Mouse (Mus musculus) megakaryocyte, embryonic 14.5 days (primary cell): ENCODE data around the gene Nktr.

Source experiments
- FLI1 ChIP-seq: IDR thresholded peaks from 2 replicates; pipeline ENCODE4 v1.6.1; 2012; ENCODE audit warnings: low read length, inconsistent platforms, mixed read lengths
- GATA1 ChIP-seq: IDR thresholded peaks from 3 replicates; pipeline ENCODE4 v1.6.1; 2012; ENCODE audit warnings: mixed read lengths, low read length, inconsistent platforms, borderline replicate concordance

DNA sequence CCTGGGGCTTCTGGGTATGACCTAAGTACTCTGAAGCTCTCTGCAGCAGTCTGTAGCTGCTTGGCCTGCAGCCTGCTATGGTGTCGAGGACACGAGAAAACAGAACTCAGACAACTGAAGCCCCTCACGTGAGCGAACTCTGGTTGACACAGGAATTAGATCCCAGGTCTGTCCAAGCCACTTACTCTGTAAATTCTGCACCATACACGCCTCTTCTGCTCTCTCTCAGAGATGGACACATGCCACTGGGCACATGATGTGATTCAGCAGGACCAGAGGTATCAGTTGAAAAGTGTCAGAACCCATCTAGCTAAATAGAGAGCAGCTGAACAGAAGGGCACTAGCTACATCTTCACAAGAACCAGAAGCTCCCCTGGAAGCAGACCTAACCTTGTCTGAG is 53.4 kb downstream of the Nktr start:
- no peak for TF ChIP-seq GATA1
- no peak for TF ChIP-seq FLI1
